Mouse (Mus musculus) central nervous system, embryonic 14 days (tissue): ENCODE data around the gene Atp11c. TPM values are rescaled to one million over a fixed set of nuclear protein-coding genes. Genes with fewer than 3 reads are reported as not detected.

Source experiments
- polyA plus RNA-seq: library from polyadenylated mRNA; depleted of rRNA; stranded (reverse); fragments of >200 nt; gene quantifications from 2 replicates; pipeline ENCODE4 v1.2.3, GENCODE M21; 2012; rRNA removed

Gene Atp11c
- polyA plus RNA-seq, result 19.8 and 25.4 TPM in 2 replicates

GRCm38 (mm10) chrX:60592598-60592997 lies at the start of gene Atp11c:
Atp11c (minus strand) TSS chrX:60592698.

GRCm38 (mm10) chrX:60539149-60539548 lies 53.3 kb downstream of the Atp11c start, which contains the start of gene Gm7073:
Gm7073 (minus strand) TSS chrX:60539249.

GRCm38 (mm10) chrX:60178744-60179458 lies 413.6 kb downstream of the Atp11c start, which contains the start of gene Mcf2:
Mcf2 (minus strand) TSS chrX:60179089.

Other genes with a start within 250 kb of the Atp11c start
- gene Gm7073, start 53.4 kb downstream of the Atp11c start, polyA plus RNA-seq, result not detected in 2 replicates